Mouse (Mus musculus): ENCODE results near the gene Cdc6. TPM values are rescaled to one million over a fixed set of nuclear protein-coding genes. Genes with fewer than 3 reads are reported as not detected.

Cdc6 gene
- polyA plus RNA-seq, 1 experiment from 2014 or later, result 45.3 TPM

GRCm38 (mm10) chr11:98964201-98964615 is 56.6 kb downstream of the Cdc6 start:
- Histone ChIP-seq H3K9me3 (no peaks in the 10 kb centered on the region), H3K36me3 (peaks cover 17% of the 10 kb centered on the region), H3K27ac (peak overlapping the region; percentile 93), H3K4me1 (replicated peaks) (peaks cover 100% of the 10 kb centered on the region), H3K4me3 (peak overlapping the region; percentile 83), H3K27me3 (ENCODE audit: insufficient read depth, poor library complexity, severe bottlenecking) (peaks cover 21% of the 10 kb centered on the region)
- no peak for DNase-seq (ENCODE audit: low spot score)
- WGBS, result 14% methylated on average over 6 of the region's 6 CpGs

GRCm38 (mm10) chr11:98964616-98965415 is 57.2 kb downstream of the Cdc6 start:
- 13% methylated on average over 15 of the region's 15 CpGs for WGBS
- Histone ChIP-seq H3K27ac (peak overlapping the region; percentile 93), H3K36me3 (peaks cover 18% of the 10 kb centered on the region), H3K4me1 (replicated peaks) (peaks cover 100% of the 10 kb centered on the region), H3K27me3 (ENCODE audit: insufficient read depth, poor library complexity, severe bottlenecking) (peaks cover 21% of the 10 kb centered on the region), H3K9me3 (no peaks in the 10 kb centered on the region), H3K4me3 (peak overlapping the region; percentile 83)
- peak; percentile 69 for DNase-seq (ENCODE audit: low spot score)

- peaks cover 26% of the 10 kb centered on the region for H3K27me3 ChIP-seq (ENCODE audit: insufficient read depth, poor library complexity, severe bottlenecking)
- 4% methylated on average over 11 of the region's 11 CpGs for WGBS
Observed at GRCm38 (mm10) chr11:98965416-98966077, 57.9 kb downstream of the Cdc6 start.

GRCm38 (mm10) chr11:98966499-98967141 is 59.0 kb downstream of the Cdc6 start:
- Histone ChIP-seq H3K36me3 (peaks cover 36% of the 10 kb centered on the region), H3K4me1 (replicated peaks) (peaks cover 100% of the 10 kb centered on the region), H3K27ac (peak overlapping the region; percentile 93), H3K4me3 (peak overlapping the region; percentile 83), H3K27me3 (ENCODE audit: insufficient read depth, poor library complexity, severe bottlenecking) (peaks cover 22% of the 10 kb centered on the region), H3K9me3 (no peaks in the 10 kb centered on the region)
- DNase-seq (ENCODE audit: low spot score), result peak; percentile 79
- WGBS, result 29% methylated on average over 9 of the region's 9 CpGs

More at GRCm38 (mm10) chr11:98965416-98966077, 57.9 kb downstream of the Cdc6 start:
- DNase-seq (ENCODE audit: low spot score), result peak; percentile 50
- Histone ChIP-seq H3K27ac (peak overlapping the region; percentile 93), H3K4me3 (peak overlapping the region; percentile 83), H3K4me1 (replicated peaks) (peaks cover 100% of the 10 kb centered on the region), H3K36me3 (peaks cover 25% of the 10 kb centered on the region), H3K9me3 (no peaks in the 10 kb centered on the region)

- H3K9me3 ChIP-seq, result no peaks in the 10 kb centered on the region
- WGBS, result 73% methylated on average over 16 of the region's 16 CpGs
- H3K4me1 ChIP-seq (replicated peaks), result peaks cover 93% of the 10 kb centered on the region
- peak; percentile 7 for DNase-seq (ENCODE audit: low spot score)
- peaks cover 51% of the 10 kb centered on the region for H3K36me3 ChIP-seq
- peak overlapping the region; percentile 83 for H3K4me3 ChIP-seq
- peak overlapping the region; percentile 93 for H3K27ac ChIP-seq
- H3K27me3 ChIP-seq (ENCODE audit: insufficient read depth, poor library complexity, severe bottlenecking), result peaks cover 9% of the 10 kb centered on the region; the same call in 1 of the 2 replicates
Observed at GRCm38 (mm10) chr11:98968079-98968478, 60.5 kb downstream of the Cdc6 start.

- Histone ChIP-seq H3K4me1 (replicated peaks) (peaks cover 88% of the 10 kb centered on the region), H3K4me3 (peak overlapping the region; percentile 83), H3K36me3 (peaks cover 59% of the 10 kb centered on the region), H3K9me3 (no peaks in the 10 kb centered on the region), H3K27ac (peak overlapping the region; percentile 93), H3K27me3 (ENCODE audit: insufficient read depth, poor library complexity, severe bottlenecking) (peaks cover 9% of the 10 kb centered on the region; the same call in 1 of the 2 replicates)
- 6% methylated on average over 20 of the region's 20 CpGs for WGBS
- DNase-seq (ENCODE audit: low spot score), result peak; percentile 89
Observed at GRCm38 (mm10) chr11:98968716-98969495, 61.3 kb downstream of the Cdc6 start.

GRCm38 (mm10) chr11:98969496-98969927 is 61.9 kb downstream of the Cdc6 start:
- DNase-seq (ENCODE audit: low spot score), result no peak
- Histone ChIP-seq H3K4me3 (peak overlapping the region; percentile 83), H3K36me3 (peaks cover 64% of the 10 kb centered on the region), H3K27ac (peak overlapping the region; percentile 93), H3K4me1 (replicated peaks) (peaks cover 86% of the 10 kb centered on the region), H3K9me3 (no peaks in the 10 kb centered on the region), H3K27me3 (ENCODE audit: insufficient read depth, poor library complexity, severe bottlenecking) (peaks cover 9% of the 10 kb centered on the region; the same call in 1 of the 2 replicates)
- WGBS, result 22% methylated on average over 17 of the region's 17 CpGs

GRCm38 (mm10) chr11:98970191-98970925 is 62.8 kb downstream of the Cdc6 start:
- peaks cover 84% of the 10 kb centered on the region for H3K4me1 ChIP-seq (replicated peaks)
- H3K36me3 ChIP-seq, result peaks cover 72% of the 10 kb centered on the region
- H3K9me3 ChIP-seq, result no peaks in the 10 kb centered on the region
- H3K27me3 ChIP-seq (ENCODE audit: insufficient read depth, poor library complexity, severe bottlenecking), result peaks cover 9% of the 10 kb centered on the region; the same call in 1 of the 2 replicates
- H3K27ac ChIP-seq, result peak overlapping the region; percentile 93
- DNase-seq (ENCODE audit: low spot score), result no peak
- 61% methylated on average over 29 of the region's 29 CpGs for WGBS
- peak overlapping the region; percentile 83 for H3K4me3 ChIP-seq

GRCm38 (mm10) chr11:98971316-98972031 is 63.9 kb downstream of the Cdc6 start:
- 81% methylated on average over 23 of the region's 23 CpGs for WGBS
- peaks cover 72% of the 10 kb centered on the region for H3K36me3 ChIP-seq
- no peaks in the 10 kb centered on the region for H3K9me3 ChIP-seq
- H3K4me1 ChIP-seq (replicated peaks), result peaks cover 73% of the 10 kb centered on the region
- peak overlapping the region; percentile 5; the same call in 1 of the 2 replicates for H3K4me3 ChIP-seq
- H3K27ac ChIP-seq, result peak overlapping the region; percentile 93
- DNase-seq (ENCODE audit: low spot score), result no peak
- peaks cover 9% of the 10 kb centered on the region; the same call in 1 of the 2 replicates for H3K27me3 ChIP-seq (ENCODE audit: insufficient read depth, poor library complexity, severe bottlenecking)

GRCm38 (mm10) chr11:98972215-98972614 is 64.6 kb downstream of the Cdc6 start:
- peaks cover 65% of the 10 kb centered on the region for H3K4me1 ChIP-seq (replicated peaks)
- H3K4me3 ChIP-seq, result 0 out of 2 replicates have a peak overlapping the region, but pooled peaks have one; percentile 9
- WGBS, result 57% methylated on average over 9 of the region's 9 CpGs
- H3K27me3 ChIP-seq (ENCODE audit: insufficient read depth, poor library complexity, severe bottlenecking), result peaks cover 9% of the 10 kb centered on the region; the same call in 1 of the 2 replicates
- peaks cover 67% of the 10 kb centered on the region for H3K36me3 ChIP-seq
- no peaks in the 10 kb centered on the region for H3K9me3 ChIP-seq
- no peak overlapping the region for H3K27ac ChIP-seq
- DNase-seq (ENCODE audit: low spot score), result peak; percentile 84

- Histone ChIP-seq H3K27ac (no peak overlapping the region), H3K4me3 (no peak overlapping the region), H3K36me3 (peaks cover 62% of the 10 kb centered on the region), H3K27me3 (ENCODE audit: insufficient read depth, poor library complexity, severe bottlenecking) (peaks cover 9% of the 10 kb centered on the region; the same call in 1 of the 2 replicates), H3K9me3 (no peaks in the 10 kb centered on the region), H3K4me1 (replicated peaks) (peaks cover 59% of the 10 kb centered on the region)
- no peak for DNase-seq (ENCODE audit: low spot score)
- WGBS, result 91% methylated on average over 9 of the region's 9 CpGs
Observed at GRCm38 (mm10) chr11:98972801-98973360, 65.3 kb downstream of the Cdc6 start.
